Mouse (Mus musculus) stomach, postnatal 0 days (tissue): Measurements from ENCODE around the gene Csnk2a2. TPM values are rescaled to one million over a fixed set of nuclear protein-coding genes. Genes with fewer than 3 reads are reported as not detected.

Experiments used
- ATAC-seq: fragments of 200-750 bp; cut with Nextera tagmentation; 2 replicates; pipeline ENCODE4 v1.8.0; 2017; ENCODE audit not compliant: low FRiP score, low TSS enrichment
- DNase-seq: peaks from one replicate; pipeline ENCODE4 v3.0.0-alpha.2; 2016; ENCODE audit warnings: low spot score
- H3K27ac ChIP-seq: fragments of 300-500 bp; sonication (generic); replicated peaks from 2 replicates; pipeline ENCODE4 v1.5.1; 2014; ENCODE audit warnings: mild to moderate bottlenecking, control low read depth
- H3K27me3 ChIP-seq: fragments of 300-500 bp; sonication (generic); 2 replicates; pipeline ENCODE4 v1.6.1; 2014; ENCODE audit warnings: low read length; ENCODE audit not compliant: control insufficient read depth, insufficient read depth
- H3K36me3 ChIP-seq: fragments of 300-500 bp; sonication (generic); 2 replicates; pipeline ENCODE4 v1.6.1; 2014; ENCODE audit warnings: low read length, mixed read lengths; ENCODE audit not compliant: control insufficient read depth, insufficient read depth
- H3K4me1 ChIP-seq: fragments of 300-500 bp; sonication (generic); replicated peaks from 2 replicates; pipeline ENCODE4 v1.6.1; 2014; ENCODE audit warnings: antibody characterized with exemption; ENCODE audit not compliant: control insufficient read depth, insufficient read depth
- H3K4me2 ChIP-seq: fragments of 300-500 bp; sonication (generic); replicated peaks from 2 replicates; pipeline ENCODE4 v1.6.1; 2014; ENCODE audit warnings: low read depth, mild to moderate bottlenecking, control low read depth, moderate library complexity
- H3K4me3 ChIP-seq: fragments of 300-500 bp; sonication (generic); 2 replicates; pipeline ENCODE4 v1.5.1; 2014; ENCODE audit warnings: low read depth, low read length, control low read depth
- H3K9ac ChIP-seq: fragments of 300-500 bp; sonication (generic); 2 replicates; pipeline ENCODE4 v1.6.1; 2014; ENCODE audit warnings: mild to moderate bottlenecking, low read length, control low read depth, mixed read lengths
- H3K9me3 ChIP-seq: fragments of 300-500 bp; sonication (generic); 2 replicates; pipeline ENCODE4 v1.6.1; 2016; ENCODE audit warnings: low read length; ENCODE audit not compliant: control insufficient read depth
- CTCF ChIP-seq: IDR thresholded peaks from 2 replicates; pipeline ENCODE4 v1.5.1; 2016; ENCODE audit warnings: antibody characterized with exemption, low read depth, mild to moderate bottlenecking, moderate library complexity
- EP300 ChIP-seq: optimal IDR thresholded peaks from 2 replicates; pipeline ENCODE3; 2016; ENCODE audit warnings: antibody characterized with exemption
- WGBS: fragments of 180-500 bp; shearing (Covaris S2); extraction: QIAGEN DNeasy Blood & Tissue Kit; methylation state at CpG from one replicate; pipeline ENCODE4 v1.1.7; 2014; 5-methylcytosine and 5-hydroxymethylcytosine counted together
- polyA plus RNA-seq: library from polyadenylated mRNA; unstranded; fragments of >200 nt; fragmentation: Nextera tagmentation; extraction: Ambion mirVana; gene quantifications from 2 replicates; pipeline ENCODE4 v1.2.1, GENCODE M21; 2015

Gene Csnk2a2
- polyA plus RNA-seq, 1 experiment from 2014 or later, result 7.9 TPM

DNA sequence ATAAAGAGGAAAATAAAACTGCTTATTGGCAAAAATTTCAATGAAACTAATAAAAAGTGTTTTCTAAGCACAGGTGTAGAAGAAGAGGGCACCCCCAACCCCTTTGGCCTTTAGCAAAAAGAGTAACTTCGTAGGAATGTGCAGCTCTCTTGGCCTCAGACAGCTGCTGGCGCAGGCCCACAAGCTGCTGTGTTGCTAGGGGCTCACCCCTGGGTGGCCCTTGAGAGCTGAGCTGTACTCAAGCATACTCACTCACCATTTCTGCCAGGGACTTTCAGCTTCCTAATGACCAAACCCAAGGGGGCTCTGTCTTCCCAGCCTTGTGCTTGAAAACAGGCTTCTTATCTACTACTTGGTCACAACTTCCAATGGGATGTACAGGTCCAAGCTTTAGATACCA lies 23.3 kb downstream of the Csnk2a2 start:
- Histone ChIP-seq H3K27ac (no peak overlapping the region), H3K9ac (no peak overlapping the region), H3K36me3 (peaks cover 15% of the 10 kb centered on the region; the same call in 1 of the 2 replicates), H3K4me3 (no peak overlapping the region), H3K9me3 (no peaks in the 10 kb centered on the region), H3K4me2 (no peak overlapping the region), H3K4me1 (no peaks in the 10 kb centered on the region), H3K27me3 (no peaks in the 10 kb centered on the region)
- no peak for TF ChIP-seq CTCF
- TF ChIP-seq EP300, result no peak
- 74% methylated on average over 2 of the region's 2 CpGs for WGBS
- DNase-seq (no peak), ATAC-seq (no peak)

DNA sequence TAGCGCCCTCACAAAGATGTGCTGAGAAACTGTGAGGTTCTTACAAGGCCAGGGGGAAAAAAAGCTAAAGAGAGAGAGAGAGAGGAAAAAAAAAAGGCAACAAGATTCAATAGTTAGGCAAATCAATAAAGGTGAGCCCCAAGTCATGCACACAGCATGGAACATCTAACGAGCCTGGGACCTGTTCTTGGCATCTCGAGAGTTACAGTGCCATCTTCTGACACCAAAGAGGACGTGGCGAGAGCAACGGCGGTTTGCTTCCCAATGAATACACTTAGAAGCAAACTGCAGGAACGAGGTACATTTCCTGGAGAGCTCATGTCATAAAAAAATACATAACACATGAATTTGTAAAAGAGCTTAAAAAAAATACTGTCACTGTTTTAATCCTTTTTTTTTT lies 37.3 kb downstream of the Csnk2a2 start:
- 60% methylated on average over 8 of the region's 8 CpGs for WGBS
- ATAC-seq (no peak), DNase-seq (no peak)

DNA sequence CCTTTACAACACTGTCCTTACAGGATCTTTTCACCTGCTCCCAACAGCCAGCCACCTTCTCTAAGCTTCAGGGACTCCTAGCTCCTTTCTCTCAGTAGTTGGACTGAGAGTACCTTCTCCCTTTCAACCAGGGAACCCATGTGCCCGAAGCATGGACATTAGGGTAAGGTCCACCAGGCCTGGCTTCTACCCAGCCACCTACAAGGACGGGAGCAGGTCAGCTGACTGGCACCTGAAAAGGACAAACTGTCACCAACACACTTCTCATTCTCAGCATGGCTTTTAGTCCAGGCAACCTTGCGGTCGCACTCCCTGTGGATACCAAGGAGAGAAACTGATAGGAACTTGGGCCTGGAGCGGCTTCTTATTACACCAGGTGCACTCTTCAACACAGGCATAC lies 39.6 kb downstream of the Csnk2a2 start:
- H3K4me2 ChIP-seq, result no peak overlapping the region
- TF ChIP-seq CTCF (no peak), EP300 (no peak)
- no peak overlapping the region for H3K27ac ChIP-seq
- DNase-seq (no peak), ATAC-seq (no peak)
- H3K27me3 ChIP-seq, result no peaks in the 10 kb centered on the region
- H3K4me1 ChIP-seq, result no peaks in the 10 kb centered on the region
- 92% methylated on average over 5 of the region's 5 CpGs for WGBS
- no peaks in the 10 kb centered on the region for H3K9me3 ChIP-seq
- H3K4me3 ChIP-seq, result no peak overlapping the region
- H3K9ac ChIP-seq, result no peak overlapping the region
- H3K36me3 ChIP-seq, result peaks cover 31% of the 10 kb centered on the region

More for the DNA sequence above, 37.3 kb downstream of the Csnk2a2 start:
- Histone ChIP-seq H3K4me3 (no peak overlapping the region), H3K27ac (no peak overlapping the region), H3K9me3 (no peaks in the 10 kb centered on the region), H3K9ac (no peak overlapping the region), H3K27me3 (no peaks in the 10 kb centered on the region), H3K4me1 (no peaks in the 10 kb centered on the region), H3K4me2 (no peak overlapping the region), H3K36me3 (peaks cover 30% of the 10 kb centered on the region)
- TF ChIP-seq CTCF (peak; percentile 58), EP300 (no peak)

DNA sequence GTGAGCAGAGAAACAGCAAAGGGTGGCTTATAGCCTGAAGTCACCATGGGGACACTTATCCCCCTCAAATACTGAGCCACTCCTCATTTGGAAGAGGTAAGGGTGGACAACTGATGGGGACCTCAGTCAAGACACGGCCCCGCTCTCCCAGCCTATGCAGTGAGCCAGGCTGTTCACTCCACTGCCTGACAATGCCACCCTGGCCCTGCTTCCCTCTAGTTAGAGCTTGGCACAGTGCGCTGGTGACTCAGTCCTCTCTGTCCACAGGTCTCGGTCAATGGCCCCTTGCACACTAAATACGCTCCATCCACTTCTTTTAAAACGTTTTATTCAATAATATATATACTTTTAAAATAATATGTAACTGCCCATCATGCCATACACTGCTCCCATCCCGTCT lies 42.2 kb downstream of the Csnk2a2 start:
- H3K27me3 ChIP-seq, result no peaks in the 10 kb centered on the region
- WGBS, result 87% methylated on average over 7 of the region's 7 CpGs
- H3K9ac ChIP-seq, result no peak overlapping the region
- ATAC-seq, result no peak
- DNase-seq, result no peak
- H3K36me3 ChIP-seq, result peaks cover 23% of the 10 kb centered on the region
- no peak overlapping the region for H3K27ac ChIP-seq
- no peak overlapping the region for H3K4me3 ChIP-seq
- no peak overlapping the region for H3K4me2 ChIP-seq
- no peaks in the 10 kb centered on the region for H3K4me1 ChIP-seq
- TF ChIP-seq EP300 (no peak), CTCF (no peak)
- H3K9me3 ChIP-seq, result no peaks in the 10 kb centered on the region

DNA sequence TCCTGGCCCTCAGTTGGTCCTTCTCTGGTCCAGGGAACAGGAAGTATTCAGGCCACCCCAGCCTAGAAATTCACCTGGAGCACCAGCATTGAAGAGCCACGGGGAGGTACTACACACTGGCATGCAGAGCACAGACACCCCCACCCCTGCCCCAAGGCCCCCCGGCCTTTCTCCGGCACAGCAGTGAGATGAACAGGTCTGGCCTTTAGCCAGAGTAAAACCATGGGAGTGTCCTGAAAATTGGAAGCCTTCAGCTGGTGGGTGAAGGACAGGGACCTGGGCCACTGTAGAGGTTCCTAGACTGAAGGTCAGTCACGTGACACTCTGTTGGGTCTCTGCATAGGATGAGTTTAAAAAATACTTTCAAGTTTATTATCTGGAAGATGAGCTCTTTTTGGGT lies 44.8 kb downstream of the Csnk2a2 start:
- no peak overlapping the region for H3K9ac ChIP-seq
- H3K4me3 ChIP-seq, result no peak overlapping the region
- 90% methylated on average over 4 of the region's 4 CpGs for WGBS

DNA sequence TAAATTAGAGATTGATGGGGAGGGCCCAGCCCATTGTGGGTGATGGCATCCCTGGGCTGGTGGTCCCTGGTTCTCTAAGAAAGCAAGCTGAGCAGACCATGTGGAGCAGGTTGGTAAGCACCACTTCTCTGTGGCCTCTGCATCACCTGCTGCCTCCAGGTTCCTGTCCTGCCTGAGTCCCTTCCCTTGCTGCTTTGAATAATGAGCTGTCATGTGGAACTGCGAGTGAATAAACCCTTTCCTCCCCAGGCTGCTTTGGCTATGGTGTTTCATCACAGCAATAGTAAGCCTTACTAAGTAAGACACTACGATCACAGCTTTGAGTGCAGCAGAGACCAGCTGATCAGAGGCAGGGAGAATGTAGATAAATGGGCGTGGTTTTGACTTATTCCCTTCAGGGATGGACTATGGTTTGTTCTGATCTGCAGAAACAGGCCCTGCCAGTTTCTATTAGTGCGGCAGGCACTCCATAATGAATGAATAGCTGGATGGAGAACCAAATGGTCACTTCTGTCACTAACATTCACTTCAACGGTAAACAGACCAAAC lies 48.3 kb downstream of the Csnk2a2 start:
- Histone ChIP-seq H3K36me3 (no peaks in the 10 kb centered on the region), H3K4me3 (no peak overlapping the region), H3K27me3 (no peaks in the 10 kb centered on the region), H3K4me1 (no peaks in the 10 kb centered on the region), H3K9me3 (no peaks in the 10 kb centered on the region), H3K4me2 (no peak overlapping the region), H3K27ac (no peak overlapping the region), H3K9ac (no peak overlapping the region)
- ATAC-seq (peak; percentile 57; the same call in 1 of the 2 replicates), DNase-seq (no peak)
- WGBS, result 31% methylated on average over 5 of the region's 5 CpGs
- TF ChIP-seq EP300 (no peak), CTCF (no peak)

More for the DNA sequence above, 44.8 kb downstream of the Csnk2a2 start:
- ATAC-seq (no peak), DNase-seq (no peak)
- Histone ChIP-seq H3K4me1 (no peaks in the 10 kb centered on the region), H3K36me3 (peaks cover 11% of the 10 kb centered on the region; the same call in 1 of the 2 replicates), H3K27me3 (no peaks in the 10 kb centered on the region), H3K27ac (no peak overlapping the region), H3K9me3 (no peaks in the 10 kb centered on the region), H3K4me2 (no peak overlapping the region)
- TF ChIP-seq CTCF, result no peak
- no peak for TF ChIP-seq EP300
